Mouse (Mus musculus) lung, adult 2 months (tissue): ENCODE results near the gene Camk2n2. TPM values are rescaled to one million over a fixed set of nuclear protein-coding genes. Genes with fewer than 3 reads are reported as not detected.

Experiments used
- DNase-seq: peaks from one replicate; pipeline ENCODE4 v3.0.0; 2022
- H3K4me1 ChIP-seq: fragments of 200-500 bp; 2 replicates; pipeline ENCODE4 v1.6.1; 2011; ENCODE audit warnings: low read length; ENCODE audit not compliant: control insufficient read depth, insufficient read depth
- H3K4me3 ChIP-seq: fragments of 200-500 bp; replicated peaks from 2 replicates; pipeline ENCODE3; 2011; ENCODE audit warnings: low read depth, mild to moderate bottlenecking, control low read depth, low read length; ENCODE audit errors: extremely low read depth
- CTCF ChIP-seq: fragments of 200-500 bp; IDR thresholded peaks from 2 replicates; pipeline ENCODE4 v1.5.1; 2011; ENCODE audit warnings: mild to moderate bottlenecking, low read length, control low read depth; ENCODE audit not compliant: insufficient read depth
- POLR2A ChIP-seq: fragments of 200-500 bp; IDR thresholded peaks from 2 replicates; pipeline ENCODE4 v1.6.1; 2011; ENCODE audit warnings: low read depth, mild to moderate bottlenecking, control low read depth, low read length, borderline replicate concordance; ENCODE audit errors: extremely low read depth
- WGBS: fragments of 180-500 bp; shearing (Covaris S2); methylation state at CpG from one replicate; pipeline ENCODE4 v1.1.7; 2018; 5-methylcytosine and 5-hydroxymethylcytosine counted together
- polyA plus RNA-seq: library from polyadenylated mRNA; depleted of rRNA; stranded (reverse); fragments of >200 nt; gene quantifications from 2 replicates; pipeline ENCODE4 v1.2.3, GENCODE M21; 2012

Camk2n2 gene
- polyA plus RNA-seq, 1 experiment, result 3.4 TPM

DNA sequence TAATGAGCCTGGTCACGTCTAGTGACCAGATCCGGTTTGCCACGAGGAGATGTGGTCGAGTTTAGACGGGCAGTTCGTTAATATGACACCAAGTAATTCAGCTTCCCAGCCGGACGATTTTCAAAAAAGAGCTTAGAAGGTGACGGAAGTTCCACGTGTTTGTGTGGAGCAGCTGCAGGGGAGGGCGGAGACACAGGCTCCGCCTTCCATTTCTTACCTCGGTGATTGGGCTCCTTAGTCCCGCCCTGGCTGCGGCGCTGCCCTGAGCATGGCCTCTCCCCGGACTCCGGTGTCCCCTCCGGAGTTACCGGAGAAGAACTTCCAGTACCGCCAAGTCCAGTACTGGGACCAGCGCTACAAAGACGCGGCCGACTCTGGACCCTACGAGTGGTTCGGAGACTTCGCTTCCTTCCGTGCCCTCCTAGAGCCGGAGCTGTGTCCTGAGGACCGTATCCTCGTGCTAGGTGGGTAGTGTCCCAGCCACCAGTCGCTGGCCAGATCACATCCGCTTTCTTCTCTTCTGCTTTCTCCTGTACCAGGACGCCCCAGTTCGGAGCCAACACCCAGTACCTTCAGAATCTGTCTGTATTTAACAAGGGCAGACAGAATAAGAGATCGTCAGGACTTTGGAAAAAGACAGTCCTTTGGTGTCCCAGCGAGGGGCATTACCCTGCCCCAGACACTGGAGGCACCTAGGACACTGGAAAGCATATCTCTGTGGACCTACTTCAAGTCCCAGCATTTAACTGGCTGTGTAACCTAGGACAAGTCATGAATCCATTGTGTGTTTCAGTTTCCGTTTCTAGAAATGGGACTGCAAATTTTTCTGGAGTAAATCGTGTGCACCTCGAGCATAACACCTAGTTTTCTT lies 9.5 kb downstream of the Camk2n2 start, which contains the start of the genes Eef1akmt4, Gm49333 and Alg3:
Gene Eef1akmt4, plus strand, starts transcription at position 237 of the 871 bp plus-strand sequence.
Gene Gm49333, plus strand, starts transcription at position 254 of the 871 bp plus-strand sequence.
Gene Alg3, minus strand, starts transcription at position 379 of the 871 bp plus-strand sequence.
- WGBS, result 1% methylated on average over 41 of the region's 41 CpGs
- Histone ChIP-seq H3K4me1 (peaks cover 2% of the 10 kb centered on the region; the same call in 1 of the 2 replicates), H3K4me3 (peak within 1 kb of the TSS; percentile 78)
- TF ChIP-seq POLR2A (peak; percentile 42; the same call in 1 of the 2 replicates), CTCF (no peak)
- DNase-seq, result peak; percentile 83

DNA sequence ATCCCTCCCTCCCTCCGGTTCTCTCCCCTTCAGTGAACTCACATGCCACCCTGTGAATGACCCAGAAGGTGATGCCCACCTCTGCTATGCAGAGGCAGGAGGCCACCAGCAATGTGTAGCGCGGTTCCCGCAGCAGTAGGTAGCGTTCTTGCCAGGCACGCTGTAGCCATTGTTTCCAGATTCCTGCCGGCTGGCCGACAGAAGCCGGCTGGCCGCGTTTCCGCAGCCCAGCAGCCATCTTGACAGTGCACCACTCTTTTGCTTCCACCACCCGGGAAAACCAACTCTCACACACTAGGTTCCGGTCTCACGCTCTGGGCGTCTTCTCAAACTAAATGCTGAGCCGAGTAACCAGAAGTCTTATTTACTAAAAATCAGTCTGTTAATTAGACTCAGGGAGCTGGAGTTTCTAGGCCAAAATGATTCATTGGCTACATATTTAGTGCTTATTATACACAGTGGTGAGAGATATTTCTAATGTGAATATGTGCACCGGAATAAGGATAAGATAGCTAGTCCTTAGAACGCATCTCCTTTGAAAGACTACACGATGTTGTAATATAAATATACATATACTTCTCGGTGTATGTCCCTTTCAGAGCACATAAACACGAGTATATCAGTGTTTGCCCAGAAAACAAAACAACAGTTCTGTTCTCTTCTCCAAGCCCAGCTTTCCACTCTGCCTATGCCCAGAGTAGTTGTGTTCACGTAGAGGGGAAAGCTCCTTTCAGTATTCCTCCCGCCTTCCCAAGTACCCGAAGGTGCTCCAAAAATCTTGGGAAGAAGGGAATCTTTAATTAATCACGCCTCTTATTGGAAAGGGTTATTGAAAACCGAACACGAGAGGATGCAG lies 10.4 kb downstream of the Camk2n2 start:
- Histone ChIP-seq H3K4me3 (peak overlapping the region; percentile 78), H3K4me1 (peaks cover 2% of the 10 kb centered on the region; the same call in 1 of the 2 replicates)
- WGBS, result under 1% methylated on average over 28 of the region's 28 CpGs
- TF ChIP-seq CTCF (no peak), POLR2A (peak; percentile 92)
- DNase-seq, result peak; percentile 75

DNA sequence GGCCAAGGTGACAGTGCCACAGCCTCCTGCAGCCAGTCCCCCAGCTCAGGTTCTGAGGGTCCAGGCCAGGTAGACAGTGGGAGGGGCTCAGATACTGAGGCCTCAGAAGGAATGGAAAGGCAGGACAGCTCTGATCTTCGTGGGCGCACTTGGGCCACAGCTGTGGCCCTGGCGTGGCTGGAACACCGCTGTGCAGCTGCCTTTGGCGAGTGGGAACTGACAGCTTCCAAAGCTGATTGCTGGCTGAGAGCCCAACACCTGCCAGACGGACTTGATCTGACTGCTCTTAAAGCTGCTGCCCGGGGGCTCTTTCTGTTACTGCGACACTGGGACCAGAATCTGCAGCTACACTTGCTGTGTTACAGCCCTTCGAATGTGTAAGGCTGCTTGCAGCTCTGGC lies 16.4 kb downstream of the Camk2n2 start:
- no peak for DNase-seq
- WGBS, result 73% methylated on average over 9 of the region's 9 CpGs
- TF ChIP-seq CTCF (no peak), POLR2A (no peak)
- no peaks in the 10 kb centered on the region for H3K4me1 ChIP-seq
- no peak overlapping the region for H3K4me3 ChIP-seq

DNA sequence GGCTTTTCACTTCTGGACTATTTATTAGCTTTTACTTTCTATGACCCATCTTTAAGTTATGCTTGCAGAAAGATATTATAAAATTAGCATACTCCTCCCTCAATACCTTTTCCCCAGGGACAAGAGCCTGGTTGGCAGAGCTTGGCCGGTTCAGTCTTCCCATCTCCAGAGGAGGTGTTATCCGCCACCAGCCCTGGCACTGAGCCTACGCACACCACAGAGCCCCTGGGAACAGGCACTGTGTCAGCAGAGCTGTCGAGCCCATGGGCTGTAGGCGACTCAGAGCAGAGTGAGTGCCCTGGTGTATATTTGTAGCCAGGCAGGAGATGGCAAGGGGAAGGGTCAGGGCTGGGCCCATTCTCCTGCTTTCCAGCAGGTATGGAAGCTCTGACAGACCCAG lies 20.6 kb downstream of the Camk2n2 start:
- Histone ChIP-seq H3K4me3 (no peak overlapping the region), H3K4me1 (no peaks in the 10 kb centered on the region)
- no peak for TF ChIP-seq POLR2A
- TF ChIP-seq CTCF, result no peak
- WGBS, result 64% methylated on average over 5 of the region's 5 CpGs
- DNase-seq, result no peak

DNA sequence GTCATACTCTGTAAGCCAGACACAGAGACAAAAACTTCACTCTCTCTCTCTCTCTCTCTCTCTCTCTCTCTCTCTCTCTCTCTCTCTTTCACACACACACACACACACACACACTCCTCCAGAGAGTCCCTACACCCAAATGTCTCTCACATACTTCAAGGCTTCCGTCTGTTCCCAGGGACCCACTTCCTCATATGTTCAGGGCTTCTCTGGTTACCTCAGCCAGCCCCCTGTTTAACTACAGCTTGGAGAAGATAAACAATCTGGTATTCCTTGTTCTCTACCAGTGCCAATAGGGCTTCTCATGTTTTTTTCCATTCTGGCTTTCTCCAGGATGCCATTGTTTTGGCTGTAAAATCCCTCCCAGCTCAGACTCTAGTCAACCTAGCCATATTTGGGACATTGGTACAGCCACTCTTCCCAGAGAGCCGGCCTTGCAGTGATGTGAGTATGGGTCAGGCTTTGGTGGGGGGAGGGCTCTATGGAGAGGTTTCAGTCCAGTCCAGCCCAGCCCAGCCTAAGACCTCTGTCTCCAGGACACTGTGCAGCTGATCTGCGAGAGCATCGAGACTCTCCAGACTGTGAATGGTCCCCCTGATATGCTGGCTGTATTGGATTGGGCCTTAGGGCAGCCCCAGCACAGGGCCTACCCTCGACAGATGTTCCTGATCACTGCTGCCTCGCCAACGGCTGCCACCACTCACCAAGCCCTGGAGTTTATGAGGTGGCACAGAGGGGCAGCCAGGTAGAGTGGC lies 24.2 kb downstream of the Camk2n2 start:
- 61% methylated on average over 7 of the region's 7 CpGs for WGBS
- DNase-seq, result no peak
- no peak for TF ChIP-seq POLR2A
- TF ChIP-seq CTCF, result no peak

DNA sequence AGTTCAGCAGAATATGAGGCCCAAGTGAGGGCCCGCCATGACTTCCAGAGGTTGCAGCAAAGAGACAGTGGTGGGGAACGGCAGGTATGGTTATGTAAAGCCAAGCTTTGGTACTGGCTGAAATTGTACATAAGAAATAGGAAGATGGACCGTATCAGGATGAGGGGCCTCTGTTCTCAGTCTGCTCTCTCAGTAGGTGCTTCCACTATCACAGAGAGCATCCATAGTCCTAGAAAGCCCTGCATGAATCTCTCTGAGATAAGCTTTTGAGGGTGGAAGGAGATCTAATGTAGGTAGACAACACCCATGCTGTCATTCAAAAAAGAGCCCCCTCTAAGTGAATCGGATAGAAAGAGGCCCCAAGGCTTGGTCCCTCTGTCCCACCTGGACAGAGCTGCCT lies 25.4 kb downstream of the Camk2n2 start:
- no peak overlapping the region for H3K4me3 ChIP-seq
- 81% methylated on average over 4 of the region's 4 CpGs for WGBS
- no peak for DNase-seq

More for the DNA sequence above, 24.2 kb downstream of the Camk2n2 start:
- Histone ChIP-seq H3K4me1 (no peaks in the 10 kb centered on the region), H3K4me3 (no peak overlapping the region)

DNA sequence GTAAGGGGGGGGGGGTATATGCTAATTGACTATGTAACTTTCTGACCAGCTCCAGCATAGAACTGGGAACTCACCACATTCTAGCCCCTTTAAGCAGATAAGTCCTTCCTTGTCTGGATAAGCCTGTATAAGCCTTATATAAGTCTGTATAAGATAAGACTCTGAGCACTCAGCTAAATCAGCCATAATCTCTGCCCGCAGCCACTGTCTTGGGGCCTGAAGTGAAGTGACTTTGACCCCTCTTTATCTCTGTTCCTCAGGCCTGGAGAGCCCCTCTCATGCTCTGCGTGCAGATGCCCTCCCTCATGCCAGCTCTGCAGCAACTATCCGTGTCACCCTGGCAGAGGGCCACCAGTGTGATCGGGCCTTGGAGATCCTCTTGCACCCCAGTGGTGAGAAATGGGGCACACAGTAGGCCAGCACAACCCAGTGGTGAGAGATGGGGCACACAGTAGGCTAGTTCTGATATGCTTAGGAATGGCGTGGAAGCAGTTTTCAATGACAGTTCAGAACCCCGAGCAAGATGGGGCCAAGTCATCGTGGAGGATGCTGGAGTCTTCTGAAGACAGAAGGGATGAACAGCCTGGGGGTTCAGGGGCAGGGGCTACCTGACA lies 25.9 kb downstream of the Camk2n2 start:
- peaks cover 1% of the 10 kb centered on the region for H3K4me1 ChIP-seq
- no peak for TF ChIP-seq CTCF
- TF ChIP-seq POLR2A, result no peak
- no peak for DNase-seq
- 74% methylated on average over 7 of the region's 7 CpGs for WGBS
- no peak overlapping the region for H3K4me3 ChIP-seq

More for the DNA sequence above, 25.4 kb downstream of the Camk2n2 start:
- TF ChIP-seq POLR2A (no peak), CTCF (no peak)
- no peaks in the 10 kb centered on the region for H3K4me1 ChIP-seq

DNA sequence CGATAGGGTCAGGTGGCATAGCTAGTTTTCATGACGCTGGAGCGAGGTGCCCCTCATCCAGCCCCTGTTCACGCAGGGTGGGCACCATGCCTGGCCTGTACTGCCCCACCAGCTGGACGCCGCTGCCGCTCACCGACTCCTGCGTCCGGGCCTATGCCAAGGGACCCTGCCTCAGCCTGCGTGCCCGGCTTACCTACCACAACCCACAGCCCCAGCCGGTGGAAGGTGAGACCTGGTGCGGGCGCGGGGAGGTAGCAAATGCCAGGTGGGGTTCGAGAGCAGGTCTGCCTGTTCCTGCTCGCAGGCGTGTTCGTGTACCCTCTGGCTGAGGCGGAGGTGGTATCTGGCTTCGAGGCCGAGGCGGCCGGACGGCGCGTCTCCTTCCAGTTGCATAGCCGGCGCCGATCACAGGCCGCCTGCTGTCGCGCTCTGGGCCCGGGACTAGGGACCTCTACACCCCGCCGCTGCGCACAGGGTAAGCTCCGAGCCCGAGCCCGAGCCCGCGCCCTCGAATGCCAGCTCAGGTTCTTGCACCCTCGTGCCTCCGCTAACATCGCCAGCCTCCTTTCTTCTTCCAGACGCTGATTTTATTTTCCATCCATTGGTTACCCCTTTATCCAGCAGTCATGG lies 29.9 kb downstream of the Camk2n2 start:
- Histone ChIP-seq H3K4me3 (no peak overlapping the region), H3K4me1 (peaks cover 3% of the 10 kb centered on the region)
- no peak for DNase-seq
- WGBS, result 4% methylated on average over 48 of the region's 48 CpGs
- TF ChIP-seq POLR2A, result no peak
- no peak for TF ChIP-seq CTCF
